Mouse (Mus musculus) CD8-positive naive resting alpha-beta T cell, adult 2 months (primary cell): Measurements from ENCODE around the gene Tcte2.

Experiments
- DNase-seq, 2 experiments: peaks; one replicate each; pipeline ENCODE4 v3.0.0; 2022; ENCODE audit warnings: low read depth in 2 of 2, low spot score in 2 of 2

Gene Tcte2

DNA sequence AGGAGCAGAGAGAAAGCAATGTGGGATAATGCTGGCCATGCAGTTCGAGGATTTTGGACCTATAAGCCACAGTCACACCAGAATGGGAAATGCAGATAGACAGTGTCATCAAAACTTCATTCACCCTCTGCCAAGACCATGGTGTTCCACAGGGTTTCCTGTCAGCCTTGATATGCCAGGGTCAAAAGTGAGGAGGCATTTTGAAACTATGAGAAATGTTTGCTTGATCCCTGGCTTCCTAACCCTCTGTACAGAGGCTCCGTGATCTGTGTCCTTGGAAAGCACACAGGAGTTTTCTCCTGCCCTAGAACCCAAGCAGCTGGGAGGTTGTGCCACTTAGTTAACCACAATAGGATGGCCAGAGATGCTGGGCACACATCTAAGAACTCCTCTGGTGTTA is 40.3 kb downstream of the Tcte2 start:
- DNase-seq = no peak

DNA sequence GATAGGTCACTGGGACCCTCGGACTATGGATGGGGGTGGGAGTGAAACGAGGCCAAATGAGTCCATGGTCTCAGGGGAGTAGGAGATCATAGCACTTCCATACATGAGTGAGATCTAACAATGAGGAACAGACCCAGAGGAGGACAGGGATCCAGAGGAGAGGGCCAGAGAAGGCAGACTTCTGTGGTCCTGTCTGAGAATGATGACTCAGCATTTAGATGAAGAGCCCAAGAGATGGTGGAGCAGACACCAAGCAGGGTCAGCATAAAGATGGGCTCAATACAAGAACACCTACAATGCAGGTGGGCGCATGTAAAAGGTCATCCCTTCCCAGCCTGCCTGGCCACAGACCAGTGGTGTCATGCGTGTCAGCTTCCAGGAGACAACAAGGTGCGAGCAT is 41.4 kb downstream of the Tcte2 start:
- DNase-seq = no peak

DNA sequence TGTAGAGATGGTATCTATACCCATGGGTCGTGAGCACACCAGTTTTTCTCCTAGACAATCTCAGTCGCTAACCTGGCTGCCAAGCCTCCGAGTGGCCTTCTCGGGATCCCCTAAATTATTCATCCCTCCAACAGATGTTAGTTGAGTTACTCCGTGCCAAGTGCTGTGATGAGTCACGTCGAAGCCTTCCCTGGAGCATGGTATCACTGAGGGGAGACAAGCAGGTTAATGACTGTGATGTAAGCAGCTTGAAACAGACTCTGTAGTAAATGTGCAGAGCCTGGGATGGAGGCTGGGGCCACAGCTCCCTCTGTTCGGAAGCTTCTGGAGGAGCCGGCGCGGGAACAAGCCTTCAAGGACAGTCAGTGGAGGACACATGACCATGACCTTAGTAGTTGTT is 44.2 kb downstream of the Tcte2 start:
- no peak for DNase-seq

DNA sequence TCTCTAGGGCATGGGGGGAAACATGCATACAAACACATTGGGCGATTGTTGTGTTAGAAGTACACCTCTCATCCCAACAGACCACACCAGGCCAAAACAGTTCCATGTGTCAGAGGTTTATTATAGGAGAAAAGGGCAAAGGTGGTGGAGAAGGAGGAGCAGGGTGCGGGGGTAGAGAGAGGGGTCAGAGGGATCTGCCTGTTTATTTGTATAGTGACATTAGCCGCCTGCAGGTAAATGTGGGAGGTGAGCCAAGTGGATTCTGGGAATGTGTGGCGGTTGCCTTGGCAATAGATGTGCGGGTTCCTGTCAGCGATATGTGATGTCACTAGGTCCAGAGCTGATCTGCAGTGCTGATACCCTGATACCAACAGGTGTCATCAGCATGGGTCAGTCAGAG is 45.3 kb downstream of the Tcte2 start:
- DNase-seq = no peak

DNA sequence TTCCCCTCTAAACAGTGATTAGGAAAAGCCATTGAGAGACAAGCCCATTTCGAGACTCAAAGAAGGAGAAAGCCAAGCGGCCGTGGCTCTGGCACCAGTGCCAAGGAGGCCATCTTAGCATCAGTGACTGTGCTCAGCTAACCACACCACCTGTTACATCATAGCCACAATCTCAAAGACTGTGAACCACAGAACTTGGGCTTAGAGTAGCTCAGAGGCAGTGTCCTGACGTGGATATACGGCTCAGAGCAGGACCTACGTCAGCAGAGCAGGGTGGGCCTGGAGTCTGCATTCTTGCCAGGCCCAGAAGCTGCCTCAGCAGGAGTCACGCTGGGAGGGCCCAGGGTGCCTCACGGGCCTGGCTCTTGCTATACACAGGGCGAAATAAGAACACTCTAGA is 46.1 kb downstream of the Tcte2 start:
- DNase-seq = no peak

- no peak for DNase-seq
Measured at GRCm38 (mm10) chr17:13714654-13715053, 47.0 kb downstream of the Tcte2 start.

DNA sequence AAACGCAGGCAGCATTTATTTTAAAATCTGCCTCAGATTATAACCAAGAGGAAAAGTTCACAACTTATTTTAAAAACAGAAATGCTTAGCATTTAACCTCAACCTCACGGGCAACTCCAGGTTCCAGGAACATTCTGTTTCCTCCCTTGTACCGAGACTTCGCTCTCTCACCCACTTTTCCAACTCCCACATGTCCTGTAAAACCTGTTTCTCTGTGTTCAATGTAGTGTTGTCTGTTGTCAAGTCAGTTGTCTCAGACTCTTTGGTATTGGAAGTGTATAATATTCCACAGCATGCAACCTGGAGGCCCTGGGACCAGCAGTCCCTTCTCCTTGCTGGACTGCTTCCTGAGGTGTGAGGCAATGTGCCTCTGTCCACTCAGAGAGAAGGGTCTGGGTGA is 47.5 kb downstream of the Tcte2 start:
- DNase-seq = no peak

- no peak for DNase-seq
Measured at GRCm38 (mm10) chr17:13712518-13712917, 49.1 kb downstream of the Tcte2 start.

GRCm38 (mm10) chr17:13712116-13712515 is 49.5 kb downstream of the Tcte2 start:
- no peak for DNase-seq

GRCm38 (mm10) chr17:13711173-13711572 is 50.5 kb downstream of the Tcte2 start:
- no peak for DNase-seq

GRCm38 (mm10) chr17:13705481-13705921 is 56.1 kb downstream of the Tcte2 start:
- DNase-seq = no peak

DNA sequence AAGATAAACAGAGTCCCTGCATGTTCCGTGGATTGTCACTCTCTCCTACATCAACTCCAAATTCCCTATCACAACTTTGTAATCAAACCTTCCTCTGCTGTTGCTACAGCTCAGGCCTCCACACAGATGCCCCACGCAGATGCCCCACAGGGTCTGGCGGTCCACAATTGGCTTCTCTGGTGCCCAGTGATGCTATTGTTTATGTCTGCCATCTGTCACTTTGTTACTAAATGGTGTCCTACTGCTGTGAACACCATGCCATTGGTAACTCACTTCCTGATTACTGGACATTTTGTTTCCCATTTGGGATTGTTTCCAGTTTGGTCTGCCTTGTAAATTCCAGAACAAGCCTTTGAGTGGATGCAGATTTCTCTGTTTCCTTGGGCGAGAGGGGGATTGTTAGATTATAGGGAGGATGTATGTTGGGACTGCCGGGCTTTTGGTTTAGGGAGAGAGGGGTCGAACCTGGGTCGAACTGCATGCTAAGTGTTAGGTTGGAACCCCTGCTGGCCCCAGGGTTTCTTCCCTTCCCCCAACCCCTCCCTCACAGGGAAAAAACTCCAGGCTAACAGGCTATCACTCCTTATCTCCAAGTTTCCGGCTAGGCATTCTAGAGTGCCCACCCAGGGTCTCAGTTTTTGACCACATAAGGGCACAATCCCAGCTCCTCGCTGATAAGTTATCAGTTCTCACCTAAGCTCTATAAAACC is 57.9 kb downstream of the Tcte2 start:
- DNase-seq = no peak

GRCm38 (mm10) chr17:13700131-13701016 is 61.3 kb downstream of the Tcte2 start:
- DNase-seq = no peak

GRCm38 (mm10) chr17:13699716-13700115 is 61.9 kb downstream of the Tcte2 start:
- no peak for DNase-seq

- no peak for DNase-seq
Measured at GRCm38 (mm10) chr17:13698194-13698593, 63.4 kb downstream of the Tcte2 start.

DNA sequence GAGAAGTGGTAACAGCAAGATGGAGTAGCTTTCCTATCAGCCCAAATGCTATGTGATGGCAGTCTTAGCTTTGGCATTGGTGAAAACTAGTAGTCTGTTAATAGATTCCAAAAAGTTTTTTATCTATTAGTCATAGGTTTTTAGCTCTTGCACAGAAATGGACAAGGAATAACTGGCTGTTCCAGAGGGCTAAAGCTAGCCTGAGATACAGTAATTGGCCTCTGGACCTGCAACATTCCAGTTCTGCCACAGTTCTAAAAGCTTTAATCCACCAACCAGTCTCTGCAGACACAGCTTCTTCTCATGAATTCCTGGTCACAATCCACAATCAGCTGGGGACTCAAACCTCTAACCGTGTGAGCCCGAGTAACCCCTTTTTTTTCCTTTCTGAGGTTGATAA is 64.0 kb downstream of the Tcte2 start:
- DNase-seq = no peak

GRCm38 (mm10) chr17:13695881-13696280 is 65.7 kb downstream of the Tcte2 start:
- DNase-seq = no peak

GRCm38 (mm10) chr17:13695211-13695610 is 66.4 kb downstream of the Tcte2 start:
- DNase-seq = no peak

GRCm38 (mm10) chr17:13694181-13694580 is 67.4 kb downstream of the Tcte2 start:
- DNase-seq = no peak

GRCm38 (mm10) chr17:13687656-13688055 is 74.0 kb downstream of the Tcte2 start:
- DNase-seq = no peak

DNA sequence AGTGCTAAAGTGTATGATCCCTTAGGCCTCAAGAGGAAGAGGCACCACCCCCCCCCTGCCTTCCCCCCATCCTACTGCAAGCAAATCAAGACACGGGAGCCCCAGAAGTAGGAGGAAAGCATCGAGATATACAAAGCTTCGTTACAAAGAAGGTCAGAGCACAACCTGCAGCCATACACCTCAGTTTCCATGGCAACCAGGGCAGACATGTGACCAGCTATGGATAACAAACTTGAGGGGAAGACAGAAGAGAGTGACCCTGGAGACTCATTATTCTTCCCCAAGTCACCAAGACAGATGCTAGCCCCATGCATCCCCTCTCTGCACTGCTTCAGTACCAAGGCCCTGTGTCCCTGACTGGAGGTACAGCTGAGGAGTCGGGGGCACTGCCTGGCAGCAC is 74.5 kb downstream of the Tcte2 start:
- DNase-seq = no peak

DNA sequence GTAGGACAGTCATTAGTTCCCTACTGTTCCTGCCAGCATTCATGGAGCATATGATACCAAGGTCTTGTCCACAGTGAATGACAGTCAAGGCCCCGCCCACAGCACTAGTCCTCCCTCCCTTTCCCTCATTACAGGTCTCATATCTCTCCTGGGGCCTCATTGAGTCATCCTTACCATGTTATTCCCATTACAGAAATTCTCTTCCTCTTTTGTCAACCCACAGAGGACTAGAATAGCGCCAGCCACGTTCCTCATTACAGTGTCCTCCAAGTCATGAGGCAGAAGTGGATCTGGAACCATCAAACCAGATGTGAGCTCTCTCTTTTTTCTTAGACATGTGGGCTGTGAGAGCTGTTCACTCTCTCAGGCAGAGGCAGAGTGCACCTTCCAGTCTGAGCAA is 76.0 kb downstream of the Tcte2 start:
- no peak for DNase-seq
